18 mouse cellular contexts compared by ENCODE assay signal in the genomic region with DNA sequence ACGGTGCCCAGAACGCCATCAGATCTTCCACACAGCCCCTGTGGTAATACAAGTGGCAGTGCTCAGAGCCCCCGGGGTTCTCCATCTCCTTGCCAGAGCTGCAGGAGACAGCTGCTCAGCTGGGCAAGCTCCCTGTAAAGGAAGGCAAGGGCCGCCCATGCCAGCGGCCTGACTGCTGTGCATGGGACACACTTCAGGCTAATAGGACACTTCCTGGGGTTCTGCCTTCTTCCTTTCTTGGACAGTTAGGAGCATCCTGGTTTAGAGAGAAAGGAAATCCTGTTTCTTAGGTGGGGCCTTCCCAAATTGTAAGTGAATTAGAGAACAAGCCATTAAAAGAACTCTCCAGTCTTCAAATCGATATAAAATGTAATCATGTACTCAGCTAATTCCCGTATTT. TPM values are rescaled to one million over a fixed set of nuclear protein-coding genes. Genes with fewer than 3 reads are reported as not detected.
A peak's percentile ranks its signal among the peaks of the same experiment; 100 is the strongest.
DNase-seq lines count a peak whose midpoint lies in the region; ATAC-seq and TF ChIP-seq lines count a peak whose summit lies in the region.
"Had no signal": no experiment of that assay in that cellular context is flagged by ENCODE, and none has a peak within 500 bp of the region (broad histone marks: within the 10 kb centered on the region; RNA-seq: fewer than 3 reads in every experiment).

No protein-coding gene starts in this region.

- no peak overlapping the region for H3K9ac ChIP-seq in kidney, embryonic 15.5 days
- no peak overlapping the region for H3K9ac ChIP-seq in ES-Bruce4 (ENCODE audit: low read depth, poor library complexity, severe bottlenecking)
- H3K9ac ChIP-seq: hindbrain, embryonic 12.5 days; midbrain, embryonic 13.5 days; neural tube, embryonic 13.5 days had no signal

- intact Hi-C loops in gastrocnemius, adult 2 months (cut with DNase I) = no loop called here

- no peak for ATAC-seq in kidney, embryonic 15.5 days (replicated peaks; ENCODE audit: low FRiP score)
- ATAC-seq: midbrain, embryonic 13.5 days; Patski had no signal

- H3K9me3 ChIP-seq in kidney, embryonic 15.5 days (replicated peaks) = no peaks in the 10 kb centered on the region
- H3K9me3 ChIP-seq in ES-Bruce4 (replicated peaks; ENCODE audit: control insufficient read depth, insufficient read depth, low read length, poor library complexity, severe bottlenecking) = no peaks in the 10 kb centered on the region
- H3K9me3 ChIP-seq: embryonic facial prominence, embryonic 10.5 days; hindbrain, embryonic 12.5 days; midbrain, embryonic 13.5 days; neural tube, embryonic 13.5 days had no signal

- no peak for TF ChIP-seq EP300 in ES-Bruce4 (IDR thresholded peaks at IDR 0.05; ENCODE audit: insufficient read depth, low read depth, low read length)

- H3K27me3 ChIP-seq in kidney, adult 2 months (replicated peaks; ENCODE audit: control insufficient read depth, insufficient read depth, low read length) = no peaks in the 10 kb centered on the region
- H3K27me3 ChIP-seq in kidney, embryonic 15.5 days = no peaks in the 10 kb centered on the region
- H3K27me3 ChIP-seq in ES-Bruce4 (ENCODE audit: control insufficient read depth, insufficient read depth, low read length, poor library complexity, severe bottlenecking) = no peaks in the 10 kb centered on the region
- no peaks in the 10 kb centered on the region; the same call in 1 of the 2 replicates for H3K27me3 ChIP-seq in cerebellum, adult 2 months (ENCODE audit: control insufficient read depth, insufficient read depth, low read length)
- H3K27me3 ChIP-seq: CH12.LX; hindbrain, embryonic 12.5 days; Patski had no signal

- DNase-seq in gastrocnemius, adult 2 months = peak; percentile 47
- DNase-seq in gastrocnemius, adult 8-10 months (ENCODE audit: low spot score in 2 of 2) = no peak
- DNase-seq in kidney, adult 2 months = peak; percentile 67
- DNase-seq in urinary bladder, postnatal 14 days (ENCODE audit: low spot score) = no peak
- no peak for DNase-seq in cerebellum, adult 2 months
- DNase-seq: cerebellum, adult 8-10 months; right cerebral cortex, adult 18-20 months; thymus, postnatal 25 days had no signal

- peak overlapping the region; percentile 74 for H3K27ac ChIP-seq in gastrocnemius, adult 2 months
- peak overlapping the region; percentile 76 for H3K27ac ChIP-seq in kidney, adult 2 months (ENCODE audit: insufficient read depth, low read depth, low read length)
- no peak overlapping the region for H3K27ac ChIP-seq in kidney, embryonic 15.5 days
- H3K27ac ChIP-seq in ES-Bruce4 (ENCODE audit: insufficient read depth, low read length) = 0 out of 2 replicates have a peak overlapping the region, but pooled peaks have one; percentile 36
- peak overlapping the region; percentile 56 for H3K27ac ChIP-seq in brown adipose tissue, adult 24 weeks (replicated peaks; ENCODE audit: low read depth, low read length)
- H3K27ac ChIP-seq in cerebellum, adult 2 months (ENCODE audit: insufficient read depth, low read length) = no peak overlapping the region
- H3K27ac ChIP-seq: embryonic facial prominence, embryonic 10.5 days; hindbrain, embryonic 12.5 days; midbrain, embryonic 13.5 days; neural tube, embryonic 13.5 days had no signal

- peaks cover 20% of the 10 kb centered on the region for H3K4me1 ChIP-seq in kidney, adult 2 months (ENCODE audit: control insufficient read depth, insufficient read depth, low read length)
- peaks cover 24% of the 10 kb centered on the region for H3K4me1 ChIP-seq in kidney, embryonic 15.5 days
- no peaks in the 10 kb centered on the region for H3K4me1 ChIP-seq in ES-Bruce4 (ENCODE audit: control insufficient read depth, insufficient read depth, low read length)
- H3K4me1 ChIP-seq in brown adipose tissue, adult 24 weeks (ENCODE audit: control insufficient read depth, insufficient read depth, insufficient read length, low read length) = peaks cover 27% of the 10 kb centered on the region
- H3K4me1 ChIP-seq in cerebellum, adult 2 months (ENCODE audit: control insufficient read depth, insufficient read depth, low read length) = no peaks in the 10 kb centered on the region

- TF ChIP-seq POLR2A in kidney, adult 2 months (IDR thresholded peaks at IDR 0.05; ENCODE audit: low read depth, low read length) = no peak
- no peak for TF ChIP-seq POLR2A in ES-Bruce4 (IDR thresholded peaks at IDR 0.05; ENCODE audit: insufficient read depth, low read length)
- TF ChIP-seq POLR2A in cerebellum, adult 2 months (IDR thresholded peaks at IDR 0.05; ENCODE audit: borderline replicate concordance, insufficient read depth, low read length) = no peak

- no peaks in the 10 kb centered on the region for H3K36me3 ChIP-seq in kidney, adult 2 months (ENCODE audit: control insufficient read depth, insufficient read depth, low read length)
- H3K36me3 ChIP-seq in kidney, embryonic 15.5 days = no peaks in the 10 kb centered on the region
- peaks cover 33% of the 10 kb centered on the region for H3K36me3 ChIP-seq in ES-Bruce4 (ENCODE audit: control insufficient read depth, insufficient read depth, low read length, poor library complexity, severe bottlenecking)
- H3K36me3 ChIP-seq: embryonic facial prominence, embryonic 10.5 days; hindbrain, embryonic 12.5 days; midbrain, embryonic 13.5 days; neural tube, embryonic 13.5 days had no signal

- H3K4me2 ChIP-seq in kidney, embryonic 15.5 days = no peak overlapping the region
- H3K4me2 ChIP-seq: hindbrain, embryonic 12.5 days; liver, embryonic 11.5 days; midbrain, embryonic 13.5 days; neural tube, embryonic 13.5 days had no signal

- H3K4me3 ChIP-seq in gastrocnemius, adult 2 months = peak overlapping the region; percentile 19
- H3K4me3 ChIP-seq in kidney, adult 2 months (ENCODE audit: insufficient read depth, low read depth, low read length) = no peak overlapping the region
- no peak overlapping the region for H3K4me3 ChIP-seq in kidney, embryonic 15.5 days (replicated peaks)
- H3K4me3 ChIP-seq in ES-Bruce4 (ENCODE audit: low read depth, low read length) = no peak overlapping the region
- no peak overlapping the region for H3K4me3 ChIP-seq in brown adipose tissue, adult 24 weeks (ENCODE audit: insufficient read depth, low read depth, low read length)
- H3K4me3 ChIP-seq in cerebellum, adult 2 months (replicated peaks; ENCODE audit: insufficient read depth, low read depth, low read length) = no peak overlapping the region
- H3K4me3 ChIP-seq: embryonic facial prominence, embryonic 10.5 days; hindbrain, embryonic 12.5 days; midbrain, embryonic 13.5 days; neural tube, embryonic 13.5 days had no signal

- 64% methylated on average over 7 of the region's 7 CpGs for whole genome bisulfite sequencing in kidney, adult 2 months
- WGBS in kidney, embryonic 15.5 days = 75% methylated on average over 7 of the region's 7 CpGs
- 50% methylated on average over 7 of the region's 7 CpGs for WGBS in cerebellum, adult 2 months

- no peak for TF ChIP-seq CTCF in gastrocnemius, adult 2 months (IDR thresholded peaks at IDR 0.05)
- TF ChIP-seq CTCF in kidney, adult 2 months (conservative IDR thresholded peaks at IDR 0.05; ENCODE audit: insufficient read depth, insufficient read length, low read depth, low read length) = no peak
- TF ChIP-seq CTCF in ES-Bruce4 (IDR thresholded peaks at IDR 0.05; ENCODE audit: low read depth, low read length) = no peak
- no peak for TF ChIP-seq CTCF in cerebellum, adult 2 months (IDR thresholded peaks at IDR 0.05; ENCODE audit: borderline replicate concordance, insufficient read depth, low read depth, low read length)

RNA-seq across cellular contexts. Expression of a gene that starts 32.5 kb away (rescaled TPM):
- 1 to 10 TPM; 8.7 to 8.9 TPM for total RNA-seq in gastrocnemius, adult 2 months (2021)
- total RNA-seq in gastrocnemius, adult 8-10 months (2022) = 10 to 100 TPM in 2 of 4 experiments, 1 to 10 TPM in 2; 7.2 to 13.5 (median 10.7) TPM
- 8.4 and 9.2 TPM in 2 replicates for polyA plus RNA-seq in kidney, adult 2 months (2012; rRNA removed)
- polyA plus RNA-seq in kidney, embryonic 15.5 days (2015; fragmentation: Nextera tagmentation; extraction: Ambion mirVana) = 5.7 and 5.8 TPM in 2 replicates
- polyA plus RNA-seq in ES-Bruce4 (2011; ENCODE audit: insufficient read depth, insufficient read length, low read depth, missing spikeins) = 55.5 and 57.5 TPM in 2 replicates
- polyA plus RNA-seq in brown adipose tissue, adult 24 weeks (2012; ENCODE audit: insufficient read depth, insufficient read length, missing spikeins) = 5.3 and 7.0 TPM in 2 replicates
- 2.3 and 2.5 TPM in 2 replicates for polyA plus RNA-seq in cerebellum, adult 2 months (2012; rRNA removed)
- total RNA-seq: CH12.LX had no signal

Comparison
In these comparisons a context has a peak if more than half of its experiments do, and no peak if none do; other contexts are left out.
1. DNase-seq: peak in gastrocnemius, adult 2 months (single experiment) and kidney, adult 2 months (single experiment); none in gastrocnemius, adult 8-10 months (0 of 2), urinary bladder, postnatal 14 days (single experiment) and cerebellum, adult 2 months (0 of 2).
2. H3K27ac ChIP-seq: peak in gastrocnemius, adult 2 months (single experiment), kidney, adult 2 months (single experiment), ES-Bruce4 (single experiment) and brown adipose tissue, adult 24 weeks (single experiment); none in kidney, embryonic 15.5 days (single experiment) and cerebellum, adult 2 months (single experiment).